Mouse (Mus musculus) intestine, postnatal 0 days (tissue): ENCODE data around the gene Tmem235. TPM values are rescaled to one million over a fixed set of nuclear protein-coding genes. Genes with fewer than 3 reads are reported as not detected.
A peak's percentile ranks its signal among the peaks of the same experiment; 100 is the strongest.

ENCODE experiments used
- ATAC-seq: fragments of 200-750 bp; cut with Nextera tagmentation; 2 replicates; pipeline ENCODE4 v1.8.0; 2017; ENCODE audit warnings: mild to moderate bottlenecking, moderate TSS enrichment, moderate library complexity
- H3K27ac ChIP-seq: fragments of 300-500 bp; sonication (generic); 2 replicates; pipeline ENCODE4 v1.5.1; 2014; ENCODE audit warnings: mild to moderate bottlenecking, low read depth, low read length, moderate library complexity
- H3K27me3 ChIP-seq: fragments of 300-500 bp; sonication (generic); replicated peaks from 2 replicates; pipeline ENCODE4 v1.6.1; 2014; ENCODE audit warnings: low read length, mixed read lengths; ENCODE audit not compliant: control insufficient read depth, insufficient read depth
- H3K36me3 ChIP-seq: fragments of 300-500 bp; sonication (generic); 2 replicates; pipeline ENCODE4 v1.6.1; 2014; ENCODE audit warnings: mild to moderate bottlenecking, moderate library complexity; ENCODE audit not compliant: control insufficient read depth, insufficient read depth
- H3K4me1 ChIP-seq: fragments of 300-500 bp; sonication (generic); replicated peaks from 2 replicates; pipeline ENCODE4 v1.6.1; 2014; ENCODE audit warnings: antibody characterized with exemption, low read length, mixed read lengths; ENCODE audit not compliant: control insufficient read depth, insufficient read depth
- H3K4me2 ChIP-seq: fragments of 300-500 bp; sonication (generic); replicated peaks from 2 replicates; pipeline ENCODE4 v1.6.1; 2014; ENCODE audit warnings: low read depth, mild to moderate bottlenecking, moderate library complexity
- H3K4me3 ChIP-seq: fragments of 300-500 bp; sonication (generic); 2 replicates; pipeline ENCODE4 v1.5.1; 2014; ENCODE audit warnings: low read depth, low read length
- H3K9ac ChIP-seq: fragments of 300-500 bp; sonication (generic); 2 replicates; pipeline ENCODE4 v1.6.1; 2014; ENCODE audit warnings: mild to moderate bottlenecking, low read depth, low read length
- H3K9me3 ChIP-seq: fragments of 300-500 bp; sonication (generic); 2 replicates; pipeline ENCODE4 v1.6.1; 2016; ENCODE audit warnings: mixed run types; ENCODE audit not compliant: control insufficient read depth
- CTCF ChIP-seq: sonication (generic); IDR thresholded peaks from 2 replicates; pipeline ENCODE4 v1.5.1; 2016; ENCODE audit warnings: low read depth, mild to moderate bottlenecking, control low read depth, antibody characterized with exemption, moderate library complexity
- WGBS: fragments of 180-500 bp; shearing (Covaris S2); extraction: QIAGEN DNeasy Blood & Tissue Kit; methylation state at CpG from one replicate; pipeline ENCODE4 v1.1.7; 2014; 5-methylcytosine and 5-hydroxymethylcytosine counted together
- polyA plus RNA-seq: library from polyadenylated mRNA; unstranded; fragments of >200 nt; fragmentation: Nextera tagmentation; extraction: Ambion mirVana; gene quantifications from 2 replicates; pipeline ENCODE4 v1.2.1, GENCODE M21; 2015

The Tmem235 gene
- polyA plus RNA-seq, 1 experiment from 2014 or later = not detected

DNA sequence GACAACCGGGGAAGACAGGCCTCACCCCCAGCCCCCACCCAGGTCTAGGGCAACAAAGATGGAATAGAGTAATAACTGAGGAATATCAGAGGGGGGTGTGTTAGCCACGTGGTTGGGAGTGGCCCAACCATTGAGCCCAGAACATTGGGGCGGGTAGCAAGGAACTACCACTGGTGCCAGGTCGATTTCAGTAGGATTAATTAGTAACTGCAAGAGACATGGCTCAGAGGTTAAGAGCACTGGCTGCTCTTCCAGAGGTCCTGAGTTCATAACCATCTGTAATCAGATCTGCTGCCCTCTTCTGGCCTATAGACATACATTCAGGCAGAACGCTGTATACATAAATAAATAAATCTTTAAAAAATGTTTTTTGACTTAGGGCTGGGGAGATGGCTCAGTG, 13.9 kb upstream of the Tmem235 start:
- no peak overlapping the region for H3K4me3 ChIP-seq
- H3K36me3 ChIP-seq = 0 out of 2 replicates have a peak, but pooled peaks cover 6% of the 10 kb centered on the region
- H3K27ac ChIP-seq = no peak overlapping the region
- TF ChIP-seq CTCF = peak; percentile 67
- H3K27me3 ChIP-seq = no peaks in the 10 kb centered on the region
- H3K9me3 ChIP-seq = no peaks in the 10 kb centered on the region
- peak; percentile 68 for ATAC-seq
- no peak overlapping the region for H3K9ac ChIP-seq
- H3K4me2 ChIP-seq = no peak overlapping the region
- H3K4me1 ChIP-seq = peaks cover 5% of the 10 kb centered on the region; the same call in 1 of the 2 replicates
- WGBS = 22% methylated on average over 5 of the region's 5 CpGs

DNA sequence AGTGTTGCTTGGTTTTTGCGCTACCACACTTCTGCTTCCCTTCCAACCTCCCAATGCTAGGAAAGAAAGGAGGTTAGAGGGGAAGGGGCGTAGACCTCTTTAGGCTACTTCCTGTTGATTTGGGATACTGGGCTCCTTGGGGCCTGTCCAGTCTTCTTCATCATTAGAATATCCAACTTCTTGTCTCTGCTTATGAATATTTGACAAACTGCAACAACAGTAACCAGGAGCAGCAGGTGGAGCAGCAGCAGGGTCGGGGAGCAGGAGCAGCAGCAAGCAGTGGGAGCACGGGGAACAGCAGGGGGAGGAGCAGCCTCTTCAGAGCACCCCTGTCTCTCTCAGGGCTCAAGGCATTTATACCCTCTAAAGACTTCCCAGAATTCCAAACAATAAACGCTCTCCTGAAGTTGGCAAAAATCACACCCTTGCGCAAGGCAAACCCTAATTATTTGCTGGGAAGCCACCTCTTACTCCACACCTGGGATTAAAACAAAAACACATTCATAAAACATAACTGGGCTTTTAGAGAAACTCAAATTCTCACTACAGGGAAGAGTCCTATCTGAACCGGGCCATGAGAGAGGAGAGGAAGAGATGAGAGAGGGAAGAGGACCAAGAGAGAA, 12.8 kb upstream of the Tmem235 start:
- Histone ChIP-seq H3K27me3 (no peaks in the 10 kb centered on the region), H3K27ac (peak overlapping the region; percentile 96), H3K4me3 (no peak overlapping the region; the same call in 1 of the 2 replicates), H3K4me2 (peak overlapping the region; percentile 91), H3K9ac (peak overlapping the region; percentile 68), H3K9me3 (no peaks in the 10 kb centered on the region), H3K4me1 (peaks cover 5% of the 10 kb centered on the region; the same call in 1 of the 2 replicates), H3K36me3 (peaks cover 15% of the 10 kb centered on the region)
- no peak for TF ChIP-seq CTCF
- no peak for ATAC-seq
- WGBS = 64% methylated on average over 7 of the region's 7 CpGs

DNA sequence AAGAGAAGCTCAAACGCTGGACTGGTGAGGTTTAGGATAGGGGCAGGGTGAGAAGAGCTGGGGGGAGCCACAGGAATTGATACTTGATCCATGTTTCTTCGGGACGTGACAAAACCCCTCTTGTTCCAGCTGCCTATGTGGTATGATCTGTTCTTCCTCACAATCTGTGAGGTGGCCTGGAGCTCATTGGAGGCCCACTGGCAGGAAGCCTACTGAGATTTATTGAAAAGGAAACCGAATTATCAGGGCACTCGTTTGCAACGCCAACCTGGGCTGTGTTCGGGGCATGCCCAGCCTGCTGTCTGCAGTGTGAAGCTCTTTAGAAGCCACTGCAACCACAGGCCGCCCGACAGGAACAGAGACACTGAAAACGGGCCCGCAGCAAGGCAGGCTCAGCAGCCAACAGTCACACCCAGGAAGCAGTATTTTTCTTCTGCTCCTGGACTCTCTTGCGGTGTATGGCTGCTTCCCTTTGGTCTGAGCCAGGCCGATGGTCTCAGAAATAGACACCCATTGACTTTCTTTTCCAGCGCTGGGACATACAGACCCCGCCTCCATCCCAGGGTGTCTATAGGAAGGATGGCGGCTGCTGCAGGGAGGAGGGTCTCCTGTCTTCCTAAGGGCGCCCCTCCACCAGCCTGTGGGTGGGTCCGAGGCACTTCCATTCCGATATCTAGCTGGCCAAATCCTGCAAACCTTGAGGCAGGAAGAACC, 12.1 kb upstream of the Tmem235 start:
- TF ChIP-seq CTCF = no peak
- Histone ChIP-seq H3K36me3 (peaks cover 22% of the 10 kb centered on the region), H3K9ac (peak overlapping the region; percentile 68), H3K27me3 (no peaks in the 10 kb centered on the region), H3K4me3 (peak overlapping the region; percentile 62), H3K4me2 (peak overlapping the region; percentile 91), H3K9me3 (no peaks in the 10 kb centered on the region), H3K4me1 (peaks cover 5% of the 10 kb centered on the region; the same call in 1 of the 2 replicates), H3K27ac (peak overlapping the region; percentile 96)
- peak; percentile 42 for ATAC-seq
- 4% methylated on average over 19 of the region's 19 CpGs for WGBS

DNA sequence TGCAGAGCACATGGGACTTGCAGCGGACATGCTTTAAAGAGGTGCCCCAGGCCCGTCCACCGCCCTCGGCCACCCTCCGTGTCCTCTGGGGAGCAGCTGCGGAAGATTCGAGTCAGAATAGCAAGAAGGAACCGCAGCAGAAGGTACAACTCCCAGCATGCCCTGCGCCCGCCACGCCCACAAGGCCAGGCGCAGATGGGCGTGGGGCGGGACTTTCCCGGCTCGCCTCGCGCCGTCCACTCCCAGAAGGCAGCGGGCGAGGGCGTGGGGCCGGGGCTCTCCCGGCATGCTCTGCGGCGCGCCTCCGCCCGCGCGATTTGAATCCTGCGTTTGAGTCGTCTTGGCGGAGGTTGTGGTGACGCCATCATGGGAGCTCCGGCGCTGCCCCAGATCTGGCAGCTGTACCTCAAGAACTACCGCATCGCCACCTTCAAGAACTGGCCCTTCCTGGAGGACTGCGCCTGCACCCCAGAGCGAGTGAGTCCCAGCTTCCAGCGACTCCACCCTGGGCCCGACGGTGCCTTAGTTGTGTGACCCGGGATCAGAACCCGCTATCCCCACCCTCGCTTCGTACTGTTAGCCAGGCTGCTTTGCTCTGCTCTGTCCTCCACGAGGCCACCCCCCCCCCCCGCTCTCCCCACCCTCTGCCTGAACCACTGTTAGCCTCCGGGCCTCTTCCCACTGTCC, 11.4 kb upstream of the Tmem235 start, which contains the start of gene Birc5:
Birc5 (plus strand) TSS at position 267 of the 687 bp plus-strand sequence.
- Histone ChIP-seq H3K27ac (peak within 1 kb of the TSS; percentile 96), H3K4me2 (peak within 1 kb of the TSS; percentile 91)
- peak; percentile 87 for ATAC-seq

DNA sequence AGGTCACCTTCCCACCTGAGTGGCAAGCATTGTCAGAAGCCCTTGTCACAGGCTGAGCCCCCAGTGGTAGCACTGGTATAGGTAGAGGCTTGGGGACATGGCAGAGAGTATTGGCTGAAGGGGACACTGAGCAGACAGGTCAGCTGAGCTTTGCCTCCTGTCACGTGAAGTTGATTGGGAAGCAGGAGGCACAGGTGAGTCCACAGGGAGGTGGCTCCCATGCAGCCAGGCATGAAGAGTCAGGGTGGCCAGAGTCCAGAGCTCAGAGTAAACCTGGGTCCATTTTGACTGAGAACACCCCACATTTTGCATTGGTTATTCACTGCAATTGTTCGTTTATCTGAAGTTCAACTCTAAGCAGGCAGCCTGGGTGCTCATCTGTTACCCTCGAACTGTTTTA, 7.7 kb upstream of the Tmem235 start:
- no peak for ATAC-seq
- no peak for TF ChIP-seq CTCF
- no peak overlapping the region for H3K4me2 ChIP-seq

More for the DNA sequence above, 11.4 kb upstream of the Tmem235 start, which contains the start of gene Birc5:
- Histone ChIP-seq H3K9me3 (no peaks in the 10 kb centered on the region), H3K4me1 (peaks cover 5% of the 10 kb centered on the region; the same call in 1 of the 2 replicates), H3K9ac (peak within 1 kb of the TSS; percentile 68), H3K36me3 (peaks cover 22% of the 10 kb centered on the region), H3K27me3 (no peaks in the 10 kb centered on the region), H3K4me3 (peak within 1 kb of the TSS; percentile 62)
- 0% methylated on average over 50 of the region's 51 CpGs for WGBS
- TF ChIP-seq CTCF = no peak

DNA sequence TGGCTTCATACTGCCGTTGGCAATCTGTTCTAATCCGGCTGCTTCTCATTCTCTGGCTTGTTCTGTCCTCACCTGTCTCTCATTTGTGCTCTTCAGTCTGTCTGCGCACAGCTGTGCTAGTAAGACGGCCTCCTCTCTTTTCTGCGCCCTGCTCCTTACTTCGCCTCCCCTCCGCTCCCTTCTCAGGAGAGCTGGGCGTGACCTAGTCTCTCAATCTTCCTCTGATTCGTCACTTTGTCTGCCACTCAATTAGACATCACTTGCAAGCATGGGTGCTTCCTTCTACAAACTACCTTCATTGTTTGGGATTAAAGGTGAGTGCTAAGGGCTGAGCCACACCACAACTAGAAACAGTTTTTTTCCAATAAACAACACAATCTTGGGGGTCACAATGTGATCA, 6.3 kb upstream of the Tmem235 start:
- H3K36me3 ChIP-seq = peaks cover 45% of the 10 kb centered on the region
- H3K4me2 ChIP-seq = no peak overlapping the region
- no peak overlapping the region for H3K9ac ChIP-seq
- H3K4me1 ChIP-seq = peaks cover 5% of the 10 kb centered on the region; the same call in 1 of the 2 replicates
- H3K9me3 ChIP-seq = no peaks in the 10 kb centered on the region
- no peak overlapping the region for H3K27ac ChIP-seq
- ATAC-seq = no peak
- H3K27me3 ChIP-seq = no peaks in the 10 kb centered on the region
- TF ChIP-seq CTCF = no peak
- H3K4me3 ChIP-seq = no peak overlapping the region
- WGBS = 93% methylated on average over 9 of the region's 9 CpGs

More for the DNA sequence above, 7.7 kb upstream of the Tmem235 start:
- no peaks in the 10 kb centered on the region for H3K27me3 ChIP-seq
- WGBS = 73% methylated on average over 3 of the region's 3 CpGs
- H3K4me1 ChIP-seq = peaks cover 5% of the 10 kb centered on the region; the same call in 1 of the 2 replicates
- peaks cover 45% of the 10 kb centered on the region for H3K36me3 ChIP-seq
- H3K4me3 ChIP-seq = no peak overlapping the region
- no peaks in the 10 kb centered on the region for H3K9me3 ChIP-seq
- no peak overlapping the region for H3K9ac ChIP-seq
- peak overlapping the region; percentile 21; the same call in 1 of the 2 replicates for H3K27ac ChIP-seq
